Mouse (Mus musculus): ENCODE results near the gene Larp7. TPM values are rescaled to one million over a fixed set of nuclear protein-coding genes. Genes with fewer than 3 reads are reported as not detected.

Larp7 gene
- polyA plus RNA-seq, 1 experiment from 2014 or later: 36.1 TPM

- Histone ChIP-seq H3K27ac (no peak overlapping the region), H3K4me1 (replicated peaks) (no peaks in the 10 kb centered on the region), H3K36me3 (no peaks in the 10 kb centered on the region), H3K4me3 (no peak overlapping the region), H3K27me3 (no peaks in the 10 kb centered on the region), H3K9me3 (no peaks in the 10 kb centered on the region), H3K9ac (no peak overlapping the region), H3K4me2 (no peak overlapping the region)
- 10% methylated on average over 4 of the region's 4 CpGs for WGBS
- no peak for ATAC-seq (ENCODE audit: low FRiP score)
These were observed 22.9 kb downstream of the Larp7 start for GRCm38 (mm10) chr3:127530293-127530692.

GRCm38 (mm10) chr3:127529824-127530223 is 23.3 kb downstream of the Larp7 start:
- H3K9me3 ChIP-seq: no peaks in the 10 kb centered on the region
- H3K9ac ChIP-seq: no peak overlapping the region
- 81% methylated on average over 4 of the region's 4 CpGs for WGBS
- H3K27me3 ChIP-seq: no peaks in the 10 kb centered on the region
- ATAC-seq (ENCODE audit: low FRiP score): no peak
- no peak overlapping the region for H3K4me2 ChIP-seq
- no peak overlapping the region for H3K4me3 ChIP-seq
- H3K36me3 ChIP-seq: no peaks in the 10 kb centered on the region
- no peak overlapping the region for H3K27ac ChIP-seq
- H3K4me1 ChIP-seq (replicated peaks): no peaks in the 10 kb centered on the region

GRCm38 (mm10) chr3:127529210-127529609 is 23.9 kb downstream of the Larp7 start:
- Histone ChIP-seq H3K4me3 (no peak overlapping the region), H3K4me1 (replicated peaks) (no peaks in the 10 kb centered on the region), H3K36me3 (no peaks in the 10 kb centered on the region), H3K27ac (no peak overlapping the region), H3K27me3 (no peaks in the 10 kb centered on the region), H3K9me3 (no peaks in the 10 kb centered on the region), H3K4me2 (no peak overlapping the region), H3K9ac (no peak overlapping the region)
- WGBS: 88% methylated on average over 3 of the region's 3 CpGs
- no peak for ATAC-seq (ENCODE audit: low FRiP score)

GRCm38 (mm10) chr3:127527465-127528034 is 25.6 kb downstream of the Larp7 start:
- no peak overlapping the region for H3K9ac ChIP-seq
- H3K9me3 ChIP-seq: no peaks in the 10 kb centered on the region
- H3K27me3 ChIP-seq: no peaks in the 10 kb centered on the region
- H3K36me3 ChIP-seq: no peaks in the 10 kb centered on the region
- no peak overlapping the region for H3K4me2 ChIP-seq
- H3K4me1 ChIP-seq (replicated peaks): no peaks in the 10 kb centered on the region
- no peak overlapping the region for H3K4me3 ChIP-seq
- WGBS: 67% methylated on average over 5 of the region's 5 CpGs
- ATAC-seq (ENCODE audit: low FRiP score): no peak
- H3K27ac ChIP-seq: no peak overlapping the region

GRCm38 (mm10) chr3:127525188-127525819 is 27.8 kb downstream of the Larp7 start:
- Histone ChIP-seq H3K27me3 (no peaks in the 10 kb centered on the region), H3K27ac (no peak overlapping the region), H3K4me1 (replicated peaks) (no peaks in the 10 kb centered on the region), H3K4me3 (no peak overlapping the region), H3K36me3 (no peaks in the 10 kb centered on the region), H3K4me2 (no peak overlapping the region), H3K9me3 (no peaks in the 10 kb centered on the region), H3K9ac (no peak overlapping the region)
- no peak for ATAC-seq (ENCODE audit: low FRiP score)
- 81% methylated on average over 8 of the region's 8 CpGs for WGBS

GRCm38 (mm10) chr3:127521156-127521555 is 32.0 kb downstream of the Larp7 start:
- WGBS: 81% methylated on average over 10 of the region's 10 CpGs

GRCm38 (mm10) chr3:127520300-127520699 is 32.8 kb downstream of the Larp7 start:
- Histone ChIP-seq H3K9me3 (no peaks in the 10 kb centered on the region), H3K27ac (no peak overlapping the region), H3K4me2 (no peak overlapping the region), H3K4me3 (no peak overlapping the region), H3K36me3 (no peaks in the 10 kb centered on the region), H3K4me1 (replicated peaks) (no peaks in the 10 kb centered on the region; the same call in 1 of the 2 replicates), H3K27me3 (no peaks in the 10 kb centered on the region), H3K9ac (no peak overlapping the region)
- no peak for ATAC-seq (ENCODE audit: low FRiP score)
- WGBS: 88% methylated on average over 6 of the region's 6 CpGs

More at GRCm38 (mm10) chr3:127521156-127521555, 32.0 kb downstream of the Larp7 start:
- Histone ChIP-seq H3K4me3 (no peak overlapping the region), H3K4me2 (no peak overlapping the region), H3K27me3 (no peaks in the 10 kb centered on the region), H3K27ac (no peak overlapping the region), H3K4me1 (replicated peaks) (no peaks in the 10 kb centered on the region; the same call in 1 of the 2 replicates), H3K36me3 (no peaks in the 10 kb centered on the region), H3K9ac (no peak overlapping the region), H3K9me3 (no peaks in the 10 kb centered on the region)
- no peak for ATAC-seq (ENCODE audit: low FRiP score)

- Histone ChIP-seq H3K27me3 (no peaks in the 10 kb centered on the region), H3K4me1 (replicated peaks) (no peaks in the 10 kb centered on the region; the same call in 1 of the 2 replicates), H3K4me3 (no peak overlapping the region), H3K4me2 (no peak overlapping the region), H3K9me3 (no peaks in the 10 kb centered on the region), H3K36me3 (no peaks in the 10 kb centered on the region), H3K27ac (no peak overlapping the region), H3K9ac (no peak overlapping the region)
- no peak for ATAC-seq (ENCODE audit: low FRiP score)
- 90% methylated on average over 1 of the region's 1 CpGs for WGBS
These were observed 37.9 kb downstream of the Larp7 start for GRCm38 (mm10) chr3:127515251-127515650.

- H3K36me3 ChIP-seq: no peaks in the 10 kb centered on the region
- no peak overlapping the region for H3K4me3 ChIP-seq
- no peaks in the 10 kb centered on the region for H3K9me3 ChIP-seq
- 79% methylated on average over 2 of the region's 2 CpGs for WGBS
- no peak overlapping the region for H3K9ac ChIP-seq
- H3K4me1 ChIP-seq (replicated peaks): no peaks in the 10 kb centered on the region; the same call in 1 of the 2 replicates
- H3K27me3 ChIP-seq: no peaks in the 10 kb centered on the region
- no peak overlapping the region for H3K27ac ChIP-seq
- H3K4me2 ChIP-seq: no peak overlapping the region
- no peak for ATAC-seq (ENCODE audit: low FRiP score)
These were observed 39.5 kb downstream of the Larp7 start for GRCm38 (mm10) chr3:127513699-127514098.

GRCm38 (mm10) chr3:127512794-127513335 is 40.3 kb downstream of the Larp7 start:
- Histone ChIP-seq H3K4me2 (no peak overlapping the region), H3K9ac (no peak overlapping the region), H3K27ac (no peak overlapping the region), H3K9me3 (no peaks in the 10 kb centered on the region), H3K36me3 (no peaks in the 10 kb centered on the region), H3K4me1 (replicated peaks) (no peaks in the 10 kb centered on the region; the same call in 1 of the 2 replicates), H3K27me3 (no peaks in the 10 kb centered on the region), H3K4me3 (no peak overlapping the region)
- ATAC-seq (ENCODE audit: low FRiP score): no peak
- WGBS: 78% methylated on average over 15 of the region's 15 CpGs

- Histone ChIP-seq H3K4me1 (replicated peaks) (no peaks in the 10 kb centered on the region; the same call in 1 of the 2 replicates), H3K27me3 (no peaks in the 10 kb centered on the region), H3K9ac (no peak overlapping the region), H3K27ac (no peak overlapping the region), H3K4me2 (no peak overlapping the region), H3K9me3 (no peaks in the 10 kb centered on the region), H3K4me3 (no peak overlapping the region), H3K36me3 (no peaks in the 10 kb centered on the region)
- 86% methylated on average over 12 of the region's 12 CpGs for WGBS
- no peak for ATAC-seq (ENCODE audit: low FRiP score)
These were observed 41.1 kb downstream of the Larp7 start for GRCm38 (mm10) chr3:127511786-127512746.
